In genomic region chr3:128546416-128547327, GRCm38 (mm10) we compare ENCODE assay signal across 8 mouse cellular contexts.
DNase-seq lines count a peak whose midpoint lies in the region; ATAC-seq lines count a peak whose summit lies in the region.

No protein-coding gene starts in this region.

- H3K4me2 ChIP-seq in forebrain, embryonic 16.5 days (ENCODE audit: low read length), result peak overlapping the region; percentile 16
- no peak overlapping the region for H3K4me2 ChIP-seq in hindbrain, embryonic 12.5 days (replicated peaks)

- H3K4me3 ChIP-seq in forebrain, embryonic 16.5 days (replicated peaks; ENCODE audit: low read length), result no peak overlapping the region
- no peak overlapping the region for H3K4me3 ChIP-seq in hindbrain, embryonic 12.5 days

- 6% methylated on average over 9 of the region's 9 CpGs for WGBS in forebrain, embryonic 16.5 days
- WGBS in hindbrain, embryonic 12.5 days, result 63% methylated on average over 9 of the region's 9 CpGs

- H3K9ac ChIP-seq in forebrain, embryonic 16.5 days (replicated peaks; ENCODE audit: low read depth, low read length), result no peak overlapping the region
- H3K9ac ChIP-seq in hindbrain, embryonic 12.5 days, result no peak overlapping the region

- H3K4me1 ChIP-seq in forebrain, embryonic 16.5 days (replicated peaks; ENCODE audit: control insufficient read depth, insufficient read depth, low read length), result peaks cover 10% of the 10 kb centered on the region
- H3K4me1 ChIP-seq in hindbrain, embryonic 12.5 days, result peaks cover 4% of the 10 kb centered on the region

- intact Hi-C loops in left cerebral cortex, postnatal 4 days (cut with DNase I), result no loop called here

- DNase-seq in cerebellum, adult 11 months, result peak; percentile 0
- DNase-seq in adrenal gland, postnatal 36 days, result peak; percentile 0 to 11
- peak; percentile 97 for DNase-seq in left cerebral cortex, postnatal 4 days
- DNase-seq in ovary, postnatal 36 days (ENCODE audit: low spot score), result peak; percentile 9
- no peak for DNase-seq in T-cell, adult 2 months (ENCODE audit: low spot score)

- no peaks in the 10 kb centered on the region for H3K27me3 ChIP-seq in forebrain, embryonic 16.5 days (replicated peaks; ENCODE audit: control insufficient read depth, insufficient read depth, low read length)
- no peaks in the 10 kb centered on the region for H3K27me3 ChIP-seq in hindbrain, embryonic 12.5 days

- H3K27ac ChIP-seq in forebrain, embryonic 16.5 days (ENCODE audit: low read length), result peak overlapping the region; percentile 70
- H3K27ac ChIP-seq in hindbrain, embryonic 12.5 days, result peak overlapping the region; percentile 35; the same call in 1 of the 2 replicates

- ATAC-seq in cerebellum, adult (ENCODE audit: insufficient number of reproducible peaks, low FRiP score, low TSS enrichment), result no peak
- peak; percentile 99 for ATAC-seq in forebrain, embryonic 16.5 days
- peak; percentile 93 for ATAC-seq in hindbrain, embryonic 12.5 days (ENCODE audit: low FRiP score)

- no peaks in the 10 kb centered on the region for H3K36me3 ChIP-seq in forebrain, embryonic 16.5 days (ENCODE audit: control insufficient read depth, insufficient read depth)
- H3K36me3 ChIP-seq in hindbrain, embryonic 12.5 days, result no peaks in the 10 kb centered on the region

- H3K9me3 ChIP-seq in forebrain, embryonic 16.5 days (ENCODE audit: control insufficient read depth, low read length), result no peaks in the 10 kb centered on the region
- H3K9me3 ChIP-seq in hindbrain, embryonic 12.5 days (replicated peaks), result no peaks in the 10 kb centered on the region
